Mouse (Mus musculus) kidney, adult 2 months (tissue): ENCODE data around the gene Kif15. TPM values are rescaled to one million over a fixed set of nuclear protein-coding genes. Genes with fewer than 3 reads are reported as not detected.

Source experiments
- DNase-seq: peaks from one replicate; pipeline ENCODE4 v3.0.0; 2021
- H3K27ac ChIP-seq: fragments of 200-500 bp; 2 replicates; pipeline ENCODE4 v1.5.1; 2012; ENCODE audit warnings: low read depth, low read length, control low read depth, inconsistent platforms; ENCODE audit not compliant: insufficient read depth
- H3K27me3 ChIP-seq: fragments of 200-500 bp; replicated peaks from 2 replicates; pipeline ENCODE4 v1.6.1; 2012; ENCODE audit warnings: mild to moderate bottlenecking, moderate library complexity, low read length, inconsistent platforms; ENCODE audit not compliant: control insufficient read depth, insufficient read depth
- H3K36me3 ChIP-seq: fragments of 200-500 bp; 2 replicates; pipeline ENCODE4 v1.6.1; 2012; ENCODE audit warnings: mild to moderate bottlenecking, moderate library complexity, low read length, inconsistent platforms; ENCODE audit not compliant: control insufficient read depth, insufficient read depth
- H3K4me1 ChIP-seq: fragments of 200-500 bp; 2 replicates; pipeline ENCODE4 v1.6.1; 2011; ENCODE audit warnings: low read length; ENCODE audit not compliant: control insufficient read depth, insufficient read depth
- H3K4me3 ChIP-seq: fragments of 200-500 bp; 2 replicates; pipeline ENCODE4 v1.5.1; 2011; ENCODE audit warnings: mild to moderate bottlenecking, low read depth, low read length, control low read depth; ENCODE audit not compliant: insufficient read depth
- CTCF ChIP-seq: fragments of 200-500 bp; conservative IDR thresholded peaks from 2 replicates; pipeline ENCODE4 v1.5.1; 2011; ENCODE audit warnings: low read depth, mild to moderate bottlenecking, control low read depth, low read length, moderate library complexity, mixed read lengths; ENCODE audit not compliant: insufficient read depth, insufficient read length
- POLR2A ChIP-seq: fragments of 200-500 bp; IDR thresholded peaks from one replicate; pipeline ENCODE4 v1.6.1; 2011; ENCODE audit warnings: low read depth, low read length, control low read depth
- WGBS: fragments of 180-500 bp; shearing (Covaris S2); methylation state at CpG from one replicate; pipeline ENCODE4 v1.1.7; 2018; 5-methylcytosine and 5-hydroxymethylcytosine counted together
- polyA plus RNA-seq: library from polyadenylated mRNA; depleted of rRNA; stranded (reverse); fragments of >200 nt; gene quantifications from 2 replicates; pipeline ENCODE4 v1.2.3, GENCODE M21; 2012; rRNA removed

Kif15 gene
- 0.42 and 0.53 TPM in 2 replicates for polyA plus RNA-seq

GRCm38 (mm10) chr9:122950643-122951475 is at the start of gene Kif15, which contains the start of gene 1110059G10Rik:
Gene Kif15, plus strand, starts transcription at chr9:122951046.
Gene 1110059G10Rik, minus strand, starts transcription at chr9:122951000.
- under 1% methylated on average over 64 of the region's 64 CpGs for WGBS
- peak within 1 kb of the TSS; percentile 78 for H3K4me3 ChIP-seq
- no peaks in the 10 kb centered on the region for H3K36me3 ChIP-seq
- H3K27ac ChIP-seq, result peak within 1 kb of the TSS; percentile 90
- H3K27me3 ChIP-seq, result no peaks in the 10 kb centered on the region
- H3K4me1 ChIP-seq, result 0 out of 2 replicates have a peak, but pooled peaks cover 2% of the 10 kb centered on the region
- no peak for TF ChIP-seq POLR2A
- TF ChIP-seq CTCF, result no peak
- DNase-seq, result peak; percentile 94

GRCm38 (mm10) chr9:122901047-122901446 is 49.8 kb upstream of the Kif15 start:
- Histone ChIP-seq H3K27ac (no peak overlapping the region), H3K27me3 (no peaks in the 10 kb centered on the region), H3K4me1 (no peaks in the 10 kb centered on the region; the same call in 1 of the 2 replicates), H3K36me3 (peaks cover under 1% of the 10 kb centered on the region), H3K4me3 (no peak overlapping the region)
- no peak for TF ChIP-seq POLR2A
- DNase-seq, result no peak
- 81% methylated on average over 2 of the region's 2 CpGs for WGBS

GRCm38 (mm10) chr9:122902717-122903535 is 47.9 kb upstream of the Kif15 start:
- peak; percentile 29 for DNase-seq
- Histone ChIP-seq H3K4me3 (peak overlapping the region; percentile 66), H3K27me3 (no peaks in the 10 kb centered on the region), H3K4me1 (no peaks in the 10 kb centered on the region; the same call in 1 of the 2 replicates), H3K36me3 (no peaks in the 10 kb centered on the region), H3K27ac (no peak overlapping the region)
- WGBS, result 13% methylated on average over 32 of the region's 32 CpGs
- TF ChIP-seq CTCF (no peak), POLR2A (no peak)

GRCm38 (mm10) chr9:122922436-122922835 is 28.4 kb upstream of the Kif15 start:
- peaks cover 2% of the 10 kb centered on the region for H3K36me3 ChIP-seq
- no peak for TF ChIP-seq CTCF
- no peaks in the 10 kb centered on the region; the same call in 1 of the 2 replicates for H3K27me3 ChIP-seq
- no peaks in the 10 kb centered on the region for H3K4me1 ChIP-seq
- no peak for DNase-seq
- WGBS, result 43% methylated on average over 3 of the region's 3 CpGs
- H3K27ac ChIP-seq, result no peak overlapping the region
- peak overlapping the region; percentile 60; the same call in 1 of the 2 replicates for H3K4me3 ChIP-seq

- peak; percentile 70 for DNase-seq
Observed at GRCm38 (mm10) chr9:122922936-122923381, 27.9 kb upstream of the Kif15 start, which contains the start of gene Zfp105. Gene Zfp105, plus strand, starts transcription at chr9:122923072.

GRCm38 (mm10) chr9:122928915-122929314 is 21.9 kb upstream of the Kif15 start:
- TF ChIP-seq CTCF (no peak), POLR2A (no peak)
- Histone ChIP-seq H3K36me3 (peaks cover 19% of the 10 kb centered on the region), H3K4me3 (no peak overlapping the region), H3K4me1 (no peaks in the 10 kb centered on the region), H3K27ac (no peak overlapping the region), H3K27me3 (no peaks in the 10 kb centered on the region)
- DNase-seq, result no peak
- WGBS, result 99% methylated on average over 3 of the region's 3 CpGs

More at GRCm38 (mm10) chr9:122922936-122923381, 27.9 kb upstream of the Kif15 start, which contains the start of gene Zfp105:
- Histone ChIP-seq H3K27ac (no peak within 1 kb of the TSS), H3K4me1 (no peaks in the 10 kb centered on the region), H3K36me3 (peaks cover 5% of the 10 kb centered on the region), H3K4me3 (peak within 1 kb of the TSS; percentile 60), H3K27me3 (no peaks in the 10 kb centered on the region; the same call in 1 of the 2 replicates)
- 1% methylated on average over 43 of the region's 43 CpGs for WGBS
- no peak for TF ChIP-seq CTCF
- no peak for TF ChIP-seq POLR2A
